Mouse (Mus musculus) ES-E14 (cell line): ENCODE measurements around the gene Fcrls. TPM values are rescaled to one million over a fixed set of nuclear protein-coding genes. Genes with fewer than 3 reads are reported as not detected.

Experiments used
- DNase-seq: peaks from one replicate; pipeline ENCODE4 v3.0.0-alpha.2; 2013; ENCODE audit warnings: low read depth, low spot score
- H3K27ac ChIP-seq: 2 replicates; pipeline ENCODE4 v1.5.1; 2012; ENCODE audit warnings: low read depth, mild to moderate bottlenecking, low read length, moderate library complexity, mixed read lengths; ENCODE audit not compliant: poor library complexity, insufficient read depth, severe bottlenecking
- H3K36me3 ChIP-seq: 2 replicates; pipeline ENCODE4 v1.6.1; 2012; ENCODE audit warnings: mild to moderate bottlenecking, low read length, moderate library complexity, mixed read lengths; ENCODE audit not compliant: control insufficient read depth, poor library complexity, insufficient read depth, severe bottlenecking
- H3K4me1 ChIP-seq, 2 experiments: fragments of 150-350 bp in 1 of 2; sonication (generic) in 1 of 2; 2 replicates each; pipeline ENCODE4 v1.6.1; 2012; ENCODE audit warnings: low read length in 2 of 2, mild to moderate bottlenecking in 1 of 2, mixed read lengths in 1 of 2; ENCODE audit not compliant: control insufficient read depth in 2 of 2, insufficient read depth in 2 of 2, poor library complexity in 1 of 2
- H3K4me3 ChIP-seq, 2 experiments: fragments of 150-350 bp in 1 of 2; sonication (generic) in 1 of 2; 2 replicates each; pipeline ENCODE4 v1.5.1; 2012; ENCODE audit warnings: low read length in 2 of 2, low read depth in 1 of 2, mild to moderate bottlenecking in 1 of 2, mixed read lengths in 1 of 2; ENCODE audit not compliant: insufficient read depth in 1 of 2, poor library complexity in 1 of 2, severe bottlenecking in 1 of 2
- H3K9ac ChIP-seq: 2 replicates; pipeline ENCODE4 v1.6.1; 2012; ENCODE audit warnings: low read depth, mild to moderate bottlenecking, low read length, mixed read lengths; ENCODE audit not compliant: poor library complexity, insufficient read depth, severe bottlenecking
- H3K9me3 ChIP-seq: fragments of 150-350 bp; sonication (generic); 2 replicates; pipeline ENCODE4 v1.6.1; 2012; ENCODE audit warnings: low read depth, mild to moderate bottlenecking, low read length; ENCODE audit not compliant: control insufficient read depth, insufficient read depth
- CHD2 ChIP-seq: IDR thresholded peaks from 2 replicates; pipeline ENCODE4 v1.6.1; 2014; ENCODE audit warnings: mild to moderate bottlenecking, low read depth, low read length, inconsistent platforms
- HCFC1 ChIP-seq: IDR thresholded peaks from 2 replicates; pipeline ENCODE4 v1.6.1; 2012; ENCODE audit warnings: low read length, inconsistent platforms, borderline replicate concordance; ENCODE audit not compliant: insufficient read depth
- MAFK ChIP-seq: IDR thresholded peaks from 2 replicates; pipeline ENCODE4 v1.6.1; 2014; ENCODE audit warnings: mild to moderate bottlenecking, low read depth, low read length, inconsistent platforms; ENCODE audit not compliant: insufficient read depth
- ZC3H11A ChIP-seq: IDR thresholded peaks from 2 replicates; pipeline ENCODE4 v1.6.1; 2012; ENCODE audit warnings: low read depth, mild to moderate bottlenecking, inconsistent platforms, low read length, borderline replicate concordance
- ZNF384 ChIP-seq: IDR thresholded peaks from 2 replicates; pipeline ENCODE4 v1.6.1; 2012; ENCODE audit warnings: low read depth, low read length, inconsistent platforms
- in situ Hi-C, 2 experiments: fragments of 600-800 bp; cut with MboI; formaldehyde crosslinking; loops; one replicate each; pipeline ENCODE4 v1.15.1; 2025; ENCODE audit warnings: low sequenced_read_pairs in 2 of 2, inconsistent platforms in 1 of 2; ENCODE audit not compliant: unreplicated experiment in 2 of 2
- total RNA-seq: library from RNA; depleted of rRNA; stranded (reverse); fragments of 300-350 nt; gene quantifications from 2 replicates; pipeline ENCODE4 v1.2.3, GENCODE M21; 2012; rRNA removed

The Fcrls gene
- total RNA-seq, 1 experiment, result not detected

- Histone ChIP-seq H3K36me3 (no peaks in the 10 kb centered on the region), H3K9ac (no peak overlapping the region), H3K9me3 (no peaks in the 10 kb centered on the region), H3K4me3 (no peak overlapping the region), H3K27ac (no peak overlapping the region), H3K4me1 (no peaks in the 10 kb centered on the region)
- no peak for TF ChIP-seq HCFC1
- TF ChIP-seq CHD2, result no peak
- no peak for TF ChIP-seq ZC3H11A
- TF ChIP-seq MAFK, result no peak
- TF ChIP-seq ZNF384, result no peak
- no peak for DNase-seq
- in situ Hi-C loops, result no loop called here
These were observed 39.9 kb downstream of the Fcrls start for GRCm38 (mm10) chr3:87223636-87224035.

GRCm38 (mm10) chr3:87222346-87222745 lies 41.2 kb downstream of the Fcrls start:
- Histone ChIP-seq H3K9ac (no peak overlapping the region), H3K27ac (no peak overlapping the region), H3K4me3 (no peak overlapping the region), H3K9me3 (no peaks in the 10 kb centered on the region), H3K4me1 (no peaks in the 10 kb centered on the region), H3K36me3 (no peaks in the 10 kb centered on the region)
- in situ Hi-C loops, result no loop called here
- DNase-seq, result no peak
- TF ChIP-seq CHD2, result no peak
- no peak for TF ChIP-seq HCFC1
- TF ChIP-seq MAFK, result no peak
- TF ChIP-seq ZC3H11A, result no peak
- no peak for TF ChIP-seq ZNF384

- Histone ChIP-seq H3K27ac (no peak overlapping the region), H3K4me1 (no peaks in the 10 kb centered on the region; a peak in 1 of 4 replicates), H3K9me3 (no peaks in the 10 kb centered on the region), H3K4me3 (no peak overlapping the region), H3K36me3 (no peaks in the 10 kb centered on the region), H3K9ac (no peak overlapping the region)
- DNase-seq, result no peak
- TF ChIP-seq ZC3H11A (no peak), HCFC1 (no peak), MAFK (no peak), CHD2 (no peak), ZNF384 (no peak)
- in situ Hi-C loops, result no loop called here
These were observed 48.4 kb downstream of the Fcrls start for GRCm38 (mm10) chr3:87215176-87215575.

GRCm38 (mm10) chr3:87214221-87214864 lies 49.2 kb downstream of the Fcrls start:
- no peak for DNase-seq
- TF ChIP-seq ZNF384 (no peak), HCFC1 (no peak), CHD2 (no peak), ZC3H11A (no peak)
- in situ Hi-C loops, result no loop called here
- Histone ChIP-seq H3K9ac (no peak overlapping the region), H3K4me3 (no peak overlapping the region), H3K4me1 (no peaks in the 10 kb centered on the region; a peak in 1 of 4 replicates), H3K9me3 (no peaks in the 10 kb centered on the region), H3K36me3 (no peaks in the 10 kb centered on the region), H3K27ac (no peak overlapping the region)

GRCm38 (mm10) chr3:87206336-87207075 lies 57.0 kb downstream of the Fcrls start:
- Histone ChIP-seq H3K9ac (no peak overlapping the region), H3K27ac (no peak overlapping the region), H3K9me3 (no peaks in the 10 kb centered on the region), H3K4me1 (no peaks in the 10 kb centered on the region; a peak in 1 of 4 replicates), H3K4me3 (no peak overlapping the region), H3K36me3 (no peaks in the 10 kb centered on the region)
- TF ChIP-seq MAFK, result no peak
- in situ Hi-C loops, result no loop called here
- DNase-seq, result no peak

Other genes starting within 250 kb of the Fcrls start
- gene Kirrel, start 89.0 kb downstream of the Fcrls start, total RNA-seq, result 35.5 and 37.8 TPM in 2 replicates
- gene Cd5l, start 94.1 kb upstream of the Fcrls start, total RNA-seq, result not detected in 2 replicates
- gene Fcrl1, start 112.6 kb upstream of the Fcrls start, total RNA-seq, result 0.27 and 0.32 TPM in 2 replicates
- 0.11 and 0.45 TPM in 2 replicates for gene Fcrl5, start 172.0 kb upstream of the Fcrls start, total RNA-seq